Mouse (Mus musculus) regulatory T cell (primary cell): Measurements from ENCODE around the gene Daxx.
"Not testable (repeated sequence)": the region's sequence is repeated elsewhere in the genome, so short reads cannot be mapped to it uniquely, and the experiment has no call there.

ENCODE experiments used
- in situ Hi-C: fragments of 300-600 bp; cut with MboI, MseI; formaldehyde crosslinking; loops from one replicate; pipeline ENCODE4 v1.15.1; 2025; ENCODE audit warnings: high pct_unique_total_duplicates

The Daxx gene

GRCm38 (mm10) chr17:33909077-33909868 is at the start of gene Daxx:
Gene Daxx (plus strand): TSS chr17:33909414.
- in situ Hi-C loops: loop anchor here (5.0 to 25.0 kb wide), 2 partner anchors 37 to 703 kb away; partner anchors contain the start of genes Agpat1, Egfl8, Gm7029 and Rnf5

- in situ Hi-C loops: no loop called here
Measured at GRCm38 (mm10) chr17:33865330-33866030, 43.7 kb upstream of the Daxx start.

GRCm38 (mm10) chr17:33873537-33873936 is 35.7 kb upstream of the Daxx start, which contains the start of gene Gm7029:
Gene Gm7029 (plus strand): TSS chr17:33873837.
- in situ Hi-C loops: loop anchor here (5.0 kb wide), 1 partner anchor 34 kb away; the partner anchor contains the start of genes Daxx and Platr17

GRCm38 (mm10) chr17:33874411-33874810 is 34.8 kb upstream of the Daxx start:
- in situ Hi-C loops: loop anchor here (5.0 kb wide), 1 partner anchor 33 kb away; the partner anchor contains the start of genes Daxx and Platr17

GRCm38 (mm10) chr17:33875797-33876196 is 33.4 kb upstream of the Daxx start:
- in situ Hi-C loops: not testable (repeated sequence)

GRCm38 (mm10) chr17:33884320-33884719 is 24.9 kb upstream of the Daxx start:
- in situ Hi-C loops: loop anchor here (5.0 to 10.0 kb wide), 3 partner anchors 37 to 1270 kb away; no protein-coding TSS in a partner anchor

GRCm38 (mm10) chr17:33887802-33888201 is 21.4 kb upstream of the Daxx start:
- in situ Hi-C loops: loop anchor here (5.0 to 10.0 kb wide), 3 partner anchors 131 to 1273 kb away; no protein-coding TSS in a partner anchor

GRCm38 (mm10) chr17:33888230-33888629 is 21.0 kb upstream of the Daxx start:
- in situ Hi-C loops: loop anchor here (5.0 to 10.0 kb wide), 3 partner anchors 131 to 1273 kb away; no protein-coding TSS in a partner anchor

GRCm38 (mm10) chr17:33889941-33890532 is 19.2 kb upstream of the Daxx start:
- in situ Hi-C loops: loop anchor here (5.0 to 10.0 kb wide), 4 partner anchors 42 to 1275 kb away; no protein-coding TSS in a partner anchor

- in situ Hi-C loops: loop anchor here (5.0 kb wide), 1 partner anchor 42 kb away; no protein-coding TSS in a partner anchor
Measured at GRCm38 (mm10) chr17:33890533-33891059, 18.6 kb upstream of the Daxx start, which contains the start of gene Kifc1. Gene Kifc1 (minus strand): TSS chr17:33890661.

GRCm38 (mm10) chr17:33891357-33891756 is 17.9 kb upstream of the Daxx start:
- in situ Hi-C loops: loop anchor here (5.0 kb wide), 1 partner anchor 41 kb away; no protein-coding TSS in a partner anchor

- in situ Hi-C loops: loop anchor here (5.0 kb wide), 1 partner anchor 40 kb away; no protein-coding TSS in a partner anchor
Measured at GRCm38 (mm10) chr17:33891892-33892291, 17.3 kb upstream of the Daxx start.

- in situ Hi-C loops: loop anchor here (5.0 kb wide), 1 partner anchor 40 kb away; no protein-coding TSS in a partner anchor
Measured at GRCm38 (mm10) chr17:33892429-33892828, 16.8 kb upstream of the Daxx start.

GRCm38 (mm10) chr17:33893011-33893410 is 16.2 kb upstream of the Daxx start:
- in situ Hi-C loops: loop anchor here (5.0 kb wide), 1 partner anchor 39 kb away; no protein-coding TSS in a partner anchor

- in situ Hi-C loops: no loop called here
Measured at GRCm38 (mm10) chr17:33897114-33897794, 12.0 kb upstream of the Daxx start.

- in situ Hi-C loops: not testable (repeated sequence)
Measured at GRCm38 (mm10) chr17:33898193-33898592, 11.0 kb upstream of the Daxx start.

GRCm38 (mm10) chr17:33899642-33900041 is 9.6 kb upstream of the Daxx start:
- in situ Hi-C loops: loop anchor here (25.0 kb wide), 1 partner anchor 713 kb away; the partner anchor contains the start of genes Agpat1, Egfl8 and Rnf5

GRCm38 (mm10) chr17:33900281-33900988 is 8.8 kb upstream of the Daxx start:
- in situ Hi-C loops: loop anchor here (25.0 kb wide), 1 partner anchor 712 kb away; the partner anchor contains the start of genes Agpat1, Egfl8 and Rnf5

GRCm38 (mm10) chr17:33900989-33901314 is 8.3 kb upstream of the Daxx start:
- in situ Hi-C loops: loop anchor here (25.0 kb wide), 1 partner anchor 711 kb away; the partner anchor contains the start of genes Agpat1, Egfl8 and Rnf5
